Mouse (Mus musculus): ENCODE measurements around the gene Kcnj15.

Gene Kcnj15

DNA sequence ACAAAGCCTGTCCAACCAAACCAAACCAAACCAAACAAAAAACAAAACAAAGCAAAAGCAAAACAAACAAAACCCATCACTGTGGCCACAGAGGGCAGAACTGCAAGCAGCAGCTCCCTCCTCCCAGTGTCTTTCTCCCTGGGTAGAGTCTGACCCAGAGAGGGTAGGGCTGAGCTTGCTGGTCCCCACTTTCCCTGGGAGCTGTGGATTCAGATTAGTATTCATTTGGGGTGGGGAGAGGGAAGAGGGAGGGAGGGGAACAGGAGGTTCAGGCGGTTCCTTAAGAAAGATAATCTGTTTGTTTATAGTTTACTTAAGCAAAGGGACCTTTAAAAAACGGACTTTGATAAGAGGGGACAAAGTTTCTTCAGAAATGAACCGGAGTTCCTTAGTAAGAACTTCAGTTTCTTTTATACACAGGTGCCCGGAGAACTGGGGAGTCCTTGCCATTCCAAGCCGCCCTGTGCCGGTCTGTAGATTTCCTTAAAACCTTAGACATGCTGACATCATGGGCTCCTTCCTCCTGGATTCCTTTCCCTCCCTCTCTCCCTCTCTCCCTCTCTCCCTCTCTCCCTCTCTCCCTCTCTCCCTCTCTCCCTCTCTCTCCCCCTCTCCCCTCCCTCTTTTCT is at the start of gene Kcnj15:
Gene Kcnj15 (plus strand): TSS at position 293 of the 629 bp plus-strand sequence.
- no peak for DNase-seq (ENCODE audit: low read depth, low spot score)

DNA sequence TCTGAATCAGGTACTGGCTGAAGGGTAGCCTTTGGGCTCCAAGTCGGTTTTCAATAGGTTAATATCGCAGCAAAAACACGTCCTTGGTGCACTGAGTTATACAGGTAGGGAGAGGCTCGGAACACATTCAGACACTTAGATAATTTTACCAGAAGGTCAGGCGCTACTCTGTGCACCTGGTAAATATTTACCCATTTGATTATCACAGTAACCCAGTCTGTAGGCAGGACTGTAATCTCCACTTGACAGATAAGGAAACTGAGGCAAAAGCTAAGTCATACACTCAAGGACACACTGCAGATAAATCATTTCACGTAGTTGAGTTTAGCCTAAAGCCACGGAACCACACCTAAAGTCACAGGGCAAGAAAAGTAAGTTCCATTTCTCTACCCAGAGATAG is 49.1 kb upstream of the Kcnj15 start:
- no peak for DNase-seq (ENCODE audit: low read depth, low spot score)

DNA sequence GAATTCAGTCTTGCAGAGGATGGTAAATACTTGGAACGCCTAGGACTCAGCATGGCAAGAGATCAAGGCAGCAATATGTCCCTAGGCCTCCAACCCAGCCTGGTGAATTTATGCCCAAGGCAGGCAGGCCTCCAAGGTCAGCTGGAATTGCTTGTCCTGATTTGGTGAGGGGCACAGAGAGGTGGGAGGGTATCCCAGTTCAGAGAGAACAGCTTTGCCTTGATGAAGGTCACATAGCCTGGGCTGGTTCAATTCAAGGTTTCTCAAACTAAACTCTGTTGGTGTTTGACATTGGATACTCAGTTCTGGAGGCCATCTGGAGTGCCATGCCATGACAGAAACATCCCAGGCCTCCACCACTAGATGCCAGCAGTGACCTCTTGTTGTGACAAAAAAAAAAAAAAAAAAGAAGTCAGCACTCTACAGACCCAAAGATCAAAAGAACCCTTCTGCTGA is 48.3 kb upstream of the Kcnj15 start:
- DNase-seq (ENCODE audit: low read depth, low spot score): no peak

DNA sequence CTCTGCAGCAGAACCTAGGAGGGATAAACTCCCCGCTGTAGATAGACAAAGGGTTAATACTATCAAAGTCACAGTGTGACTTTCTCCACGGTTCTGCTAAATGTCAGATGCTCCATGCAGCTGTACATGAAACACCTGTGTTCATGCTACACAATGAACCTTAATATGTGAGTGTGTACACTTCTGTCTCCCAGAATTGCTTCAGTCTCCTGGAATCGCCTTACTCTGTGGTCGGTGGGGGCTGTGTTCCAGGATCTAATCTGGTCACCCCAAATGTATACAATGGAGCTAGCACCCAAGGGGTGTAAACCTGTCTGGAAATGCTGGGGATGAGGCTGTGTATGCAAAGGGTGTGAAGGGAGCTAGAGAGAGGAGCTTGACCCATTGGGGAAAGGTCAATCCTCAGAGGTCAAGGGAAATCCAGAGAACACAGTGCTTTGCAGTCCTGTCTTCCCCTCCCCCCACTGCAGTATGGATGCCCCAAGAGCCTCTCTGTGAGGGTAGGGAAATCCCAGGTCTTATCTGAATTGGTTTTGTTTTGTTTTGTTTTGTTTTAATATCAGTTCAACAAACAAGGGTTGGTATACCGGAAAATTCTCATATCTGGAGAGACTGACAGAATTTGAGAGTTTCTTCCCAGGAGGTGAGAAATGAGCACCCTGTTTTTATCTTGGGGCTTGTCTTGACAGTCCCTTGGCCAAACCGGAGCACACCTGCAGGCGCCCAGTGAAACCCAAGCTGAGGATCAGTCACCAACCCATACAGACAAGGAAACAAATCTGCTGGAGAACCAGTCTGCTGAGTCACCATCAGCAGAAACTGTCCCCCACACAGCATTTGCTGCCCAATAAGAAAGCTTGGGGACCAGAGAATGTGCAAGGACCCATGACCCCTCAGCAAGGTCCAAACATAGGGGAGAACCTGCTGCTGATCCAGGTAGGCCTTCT is 42.8 kb upstream of the Kcnj15 start:
- DNase-seq (ENCODE audit: low read depth, low spot score): no peak

DNA sequence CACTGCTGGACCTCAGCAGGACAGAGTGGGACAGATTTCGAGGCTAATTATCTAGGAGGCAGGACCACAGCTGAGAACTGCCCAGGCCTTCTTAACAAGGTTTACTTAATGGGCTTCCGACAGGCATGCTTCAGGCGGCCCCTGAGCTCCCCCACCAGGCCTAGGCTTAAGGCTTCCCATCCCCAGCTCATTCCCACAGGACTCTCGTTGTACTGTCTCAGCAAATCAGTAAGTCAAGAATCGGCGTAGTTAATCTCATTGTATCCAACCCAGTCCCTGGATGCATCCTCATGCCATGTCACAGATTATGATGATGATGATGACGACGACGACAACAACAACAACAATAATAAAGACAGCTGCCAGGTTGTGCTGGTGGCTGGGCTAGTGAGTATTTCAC is 41.6 kb upstream of the Kcnj15 start:
- no peak for DNase-seq (ENCODE audit: low read depth, low spot score)

DNA sequence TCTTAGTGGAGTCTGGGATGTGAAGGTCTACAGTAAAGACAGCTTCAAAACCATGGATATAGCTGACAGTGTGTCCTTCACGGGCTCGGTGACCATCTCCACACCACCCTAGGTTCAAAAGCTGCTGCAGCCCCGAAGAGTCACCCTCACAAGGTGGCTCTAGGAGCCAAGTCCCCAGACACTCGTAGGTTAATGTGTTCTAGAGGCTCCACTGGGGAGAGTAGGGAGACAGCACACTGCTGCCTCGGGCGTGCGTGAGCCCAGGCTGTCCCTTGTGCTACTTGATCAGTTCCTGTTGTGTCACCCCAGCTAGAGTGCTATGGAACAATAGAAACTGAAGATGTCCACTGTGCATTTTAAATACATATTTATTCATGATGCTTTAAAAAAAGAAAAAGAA is 41.0 kb upstream of the Kcnj15 start:
- no peak for DNase-seq (ENCODE audit: low read depth, low spot score)

DNA sequence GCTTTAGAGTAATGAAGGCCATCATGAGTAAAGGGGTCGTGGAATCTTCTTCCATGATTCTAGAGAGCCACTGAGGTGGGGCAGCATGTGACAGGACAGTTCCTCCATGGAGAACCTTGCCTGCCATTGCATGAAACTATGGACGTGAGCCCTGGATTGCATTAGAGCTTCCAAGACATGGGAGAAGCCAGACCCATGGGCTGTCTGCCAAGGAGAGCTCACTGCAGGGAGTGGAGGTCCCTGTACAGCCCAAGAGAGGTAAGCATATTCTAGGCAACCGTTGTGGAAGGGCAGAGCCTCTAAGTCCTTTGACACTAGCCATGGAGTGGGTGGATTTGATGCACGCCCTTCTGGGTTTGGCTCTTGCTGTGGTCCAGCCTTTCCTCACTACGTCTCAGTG is 40.5 kb upstream of the Kcnj15 start:
- no peak for DNase-seq (ENCODE audit: low read depth, low spot score)

DNA sequence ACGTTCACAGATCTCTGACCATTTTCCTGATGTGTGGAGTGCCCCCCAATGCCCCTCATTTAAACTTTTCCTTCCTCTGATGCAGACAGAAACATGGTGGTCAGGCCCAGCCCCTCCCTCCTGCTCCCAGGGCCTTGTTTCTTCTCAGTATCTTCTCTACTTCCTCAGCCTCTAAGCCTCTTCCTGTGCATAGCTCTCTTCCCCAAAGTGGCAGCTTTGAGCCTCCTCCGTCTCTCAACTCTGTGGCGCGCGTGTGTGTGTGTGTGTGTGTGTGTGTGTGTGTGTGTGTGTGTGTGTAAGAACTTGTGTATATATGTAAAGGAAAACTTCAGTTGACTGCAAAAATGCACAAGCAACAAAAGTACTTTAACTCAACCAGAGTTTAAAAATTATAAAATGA is 38.6 kb upstream of the Kcnj15 start:
- no peak for DNase-seq (ENCODE audit: low read depth, low spot score)

DNA sequence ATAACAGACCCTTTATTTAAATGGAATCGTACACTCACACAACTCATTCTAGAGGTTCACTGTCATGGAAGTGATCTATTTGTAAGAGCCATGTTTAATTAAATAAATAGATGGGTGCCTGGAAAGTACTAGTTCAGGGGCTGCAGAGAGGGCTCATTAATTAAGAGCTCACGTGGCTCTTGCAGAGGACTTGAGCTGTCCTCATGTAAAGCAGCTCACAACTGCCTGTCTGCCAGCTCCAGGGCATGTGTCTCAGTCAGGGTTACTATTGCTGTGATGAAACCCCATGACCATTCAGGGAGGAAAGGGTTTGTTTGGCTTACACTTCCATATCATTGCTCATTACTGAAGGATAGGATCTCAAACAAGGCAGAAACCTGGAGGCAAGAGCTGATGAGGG is 37.9 kb upstream of the Kcnj15 start:
- no peak for DNase-seq (ENCODE audit: low read depth, low spot score)

DNA sequence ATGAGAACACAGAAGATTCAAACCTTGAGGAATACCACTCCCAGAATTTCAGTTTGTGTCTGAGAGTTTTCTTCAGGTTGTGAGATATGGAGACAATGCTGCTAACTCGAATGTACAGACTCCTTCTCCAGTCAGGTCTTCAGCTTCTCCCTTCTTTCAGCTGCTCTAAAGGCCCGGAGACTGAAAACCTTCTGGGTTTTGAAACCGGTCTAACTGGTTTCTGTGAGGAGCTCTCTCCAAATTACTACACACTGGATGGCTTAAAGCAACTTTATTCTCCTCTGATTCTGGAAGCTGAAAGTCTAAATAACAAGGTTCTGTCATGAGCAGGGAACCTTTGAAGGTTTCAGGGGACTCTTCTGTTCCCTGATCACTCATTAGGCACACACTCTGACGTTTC is 36.3 kb upstream of the Kcnj15 start:
- DNase-seq (ENCODE audit: low read depth, low spot score): no peak

DNA sequence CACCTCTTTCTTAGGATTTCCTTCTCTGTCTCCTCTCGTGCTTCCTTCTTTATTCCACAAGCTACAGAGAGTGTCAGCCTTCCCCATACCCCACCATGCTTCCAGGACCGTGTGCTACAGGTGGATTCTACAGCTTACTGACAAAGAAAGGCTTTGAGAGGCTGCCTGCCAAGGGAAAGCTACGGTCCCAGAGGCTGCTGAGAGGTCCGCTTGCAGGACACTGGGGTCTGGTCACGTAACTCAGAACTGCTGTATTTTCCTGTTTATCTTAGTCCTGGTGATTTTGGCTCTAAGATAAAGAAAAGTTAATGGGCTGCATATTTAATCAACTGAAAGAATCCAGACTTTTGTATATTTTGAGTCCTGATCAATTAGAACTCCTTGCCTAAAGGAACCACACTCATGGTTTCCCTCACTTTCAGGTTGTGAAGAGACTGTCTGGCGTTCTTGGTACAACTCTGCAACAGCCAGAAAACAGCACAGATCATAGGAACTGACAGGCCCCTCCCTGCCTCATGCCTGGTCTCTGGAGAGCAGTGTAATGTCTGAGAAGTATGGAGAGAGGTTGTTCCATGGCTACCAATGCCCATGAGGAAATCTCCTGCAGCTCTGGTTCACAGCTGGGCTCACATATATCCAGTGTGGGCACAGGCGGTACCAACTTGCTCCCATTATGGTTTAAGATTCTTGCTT is 35.2 kb upstream of the Kcnj15 start:
- no peak for DNase-seq (ENCODE audit: low read depth, low spot score)

DNA sequence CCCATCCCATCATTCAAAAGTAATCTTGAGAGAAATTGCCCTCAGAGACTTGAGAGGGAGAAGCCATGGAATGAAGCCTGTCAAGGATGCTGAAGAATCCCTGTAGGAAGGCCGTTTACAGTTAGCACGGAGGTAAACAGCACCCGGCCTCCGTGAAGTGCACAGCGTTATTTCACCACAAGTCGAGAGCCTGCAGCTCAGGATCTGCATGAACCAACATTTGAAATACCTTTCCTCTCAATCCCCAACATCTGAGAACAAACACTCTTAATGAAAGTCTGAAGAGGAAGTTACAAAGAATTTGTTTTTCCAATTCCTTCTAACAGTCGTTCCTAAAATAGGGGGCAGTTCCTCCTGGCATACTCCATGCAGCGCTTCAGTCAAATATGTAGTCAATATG is 33.9 kb upstream of the Kcnj15 start:
- no peak for DNase-seq (ENCODE audit: low read depth, low spot score)

DNA sequence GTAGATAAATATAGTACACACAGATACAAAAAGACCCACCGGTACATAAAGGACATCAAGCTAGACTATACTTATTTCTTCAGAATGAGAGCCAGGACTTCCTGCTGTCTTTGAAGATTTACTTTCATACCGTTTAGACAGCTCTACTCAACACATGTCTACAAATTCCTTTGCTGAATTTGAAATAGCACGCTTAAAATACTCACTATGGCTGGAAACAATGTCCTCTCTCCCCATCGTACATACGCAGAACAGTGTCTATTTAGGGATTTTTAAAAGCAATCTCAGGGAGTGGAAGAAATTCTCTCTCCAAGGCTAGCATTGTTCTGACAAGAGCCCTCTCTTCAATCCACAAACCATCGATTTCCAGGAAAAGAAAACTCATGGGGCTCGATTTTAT is 32.1 kb upstream of the Kcnj15 start:
- DNase-seq (ENCODE audit: low read depth, low spot score): no peak

DNA sequence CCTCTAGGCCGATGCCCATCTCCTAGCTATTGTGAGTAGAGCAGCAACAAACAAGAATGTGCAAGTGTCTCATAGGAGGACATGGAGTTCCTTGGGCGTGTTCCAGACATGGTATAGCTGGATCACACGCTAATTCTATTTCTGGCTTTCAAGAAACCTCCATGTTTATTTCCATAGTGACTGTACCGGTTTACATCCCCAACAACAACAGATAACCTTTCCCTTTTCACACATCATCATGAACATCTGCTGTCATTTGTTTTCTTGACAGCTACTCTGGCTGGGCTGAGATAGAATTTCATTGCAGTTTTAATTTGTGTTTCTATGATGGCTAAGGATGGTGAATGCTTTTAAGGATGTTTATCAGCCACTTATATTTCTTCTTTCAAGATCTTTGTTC is 25.6 kb upstream of the Kcnj15 start:
- DNase-seq (ENCODE audit: low read depth, low spot score): no peak

DNA sequence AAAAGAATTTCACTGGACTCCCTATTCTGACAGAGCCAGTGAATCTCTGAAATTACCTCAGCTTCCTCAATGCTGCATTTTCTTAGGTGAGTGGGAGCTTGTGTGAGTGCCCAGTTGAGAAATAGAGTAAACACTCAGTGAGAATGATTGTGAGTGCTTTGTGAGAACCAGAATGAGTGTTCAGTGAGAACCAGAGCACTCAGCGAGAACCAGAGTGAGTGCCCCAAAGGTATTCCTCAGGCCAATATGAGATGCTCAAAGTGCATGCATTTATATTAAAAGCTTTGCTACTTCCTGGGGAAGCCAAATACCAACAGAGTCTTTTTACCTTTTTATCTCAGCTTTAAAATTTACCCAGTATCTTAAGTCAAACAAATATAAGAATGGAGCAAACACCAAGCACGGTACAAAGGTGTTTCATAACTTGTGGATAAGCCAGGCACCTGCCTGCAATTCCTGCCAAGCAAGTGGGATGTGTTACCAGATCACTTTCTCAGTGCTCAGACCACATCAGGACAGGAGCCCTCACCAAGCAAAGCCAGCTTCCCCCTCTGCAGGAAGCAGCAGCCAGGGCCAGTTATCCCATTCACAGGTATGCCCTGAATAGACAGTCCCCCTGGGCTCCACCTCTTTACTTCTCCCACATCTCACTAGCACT is 22.3 kb upstream of the Kcnj15 start:
- no peak for DNase-seq (ENCODE audit: low read depth, low spot score)

DNA sequence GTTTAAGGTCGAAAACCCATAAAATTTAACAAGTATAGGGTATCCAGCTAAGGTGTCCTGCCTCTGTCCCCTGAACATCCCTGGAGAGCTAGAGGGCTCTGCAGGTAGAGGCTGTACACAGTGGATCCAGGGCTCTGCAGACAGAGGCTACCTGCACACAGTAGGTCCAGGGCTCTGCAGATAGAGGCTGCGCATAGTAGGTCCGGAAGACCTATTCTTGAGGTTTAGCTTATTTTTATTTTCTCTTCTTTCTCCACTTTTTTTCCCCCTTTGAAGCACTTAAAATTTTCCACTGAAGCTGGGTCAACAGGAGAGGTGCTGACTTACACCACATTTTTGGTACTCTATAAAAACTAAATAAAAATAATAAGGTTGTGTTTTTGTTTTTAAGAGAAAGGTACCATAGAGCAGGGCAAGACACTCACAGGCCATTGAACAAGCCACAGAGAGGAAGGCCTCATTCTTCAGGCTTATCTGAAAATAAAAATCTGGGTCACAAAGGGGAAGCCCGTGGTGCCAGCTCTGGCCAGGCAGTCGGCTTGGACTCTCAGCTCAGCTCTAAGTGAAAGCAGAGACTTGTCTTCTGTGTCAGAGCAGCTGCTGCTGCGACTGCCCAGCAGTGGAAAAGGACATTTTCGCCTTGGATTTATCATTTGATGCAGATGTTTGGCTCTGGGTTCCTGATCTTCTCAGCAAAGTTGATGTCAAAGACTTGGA is 18.0 kb upstream of the Kcnj15 start:
- no peak for DNase-seq (ENCODE audit: low read depth, low spot score)

DNA sequence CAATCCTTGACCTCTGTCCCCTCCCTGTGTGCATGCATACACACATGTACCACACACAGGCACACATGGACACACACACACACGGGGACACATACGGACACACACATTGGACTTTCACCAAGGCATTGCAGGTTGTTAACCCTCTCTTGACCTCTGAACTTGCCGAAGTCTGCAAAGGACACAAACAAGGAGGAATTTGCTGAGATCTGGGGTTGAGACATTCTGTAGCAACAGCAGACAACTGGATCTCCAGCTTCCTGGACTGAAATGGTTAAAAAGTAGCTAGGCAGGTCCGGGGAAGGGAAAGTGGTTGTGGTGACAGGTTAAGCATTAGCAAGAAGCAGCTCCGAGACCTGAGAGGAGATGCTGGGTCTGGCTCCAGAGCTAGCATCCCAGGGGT is 16.7 kb upstream of the Kcnj15 start:
- no peak for DNase-seq (ENCODE audit: low read depth, low spot score)

DNA sequence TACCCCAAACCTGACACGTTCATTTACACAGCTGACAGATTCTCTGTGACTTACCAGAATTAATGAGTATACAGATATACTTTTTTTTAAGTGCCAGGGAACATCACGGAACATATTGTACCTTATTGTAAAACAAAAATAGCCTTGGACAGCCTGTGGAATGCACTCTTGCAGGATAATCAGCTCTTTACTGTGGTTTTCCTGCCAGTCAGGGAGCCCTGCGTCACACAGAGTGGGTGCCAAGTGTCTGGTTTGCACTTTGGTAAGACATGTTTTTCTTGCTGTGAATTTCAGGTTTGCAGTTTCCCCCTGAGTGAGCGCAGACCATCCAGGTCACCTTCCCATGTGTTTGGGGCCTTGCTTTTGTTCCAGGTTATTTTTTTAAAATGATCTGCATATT is 15.8 kb upstream of the Kcnj15 start:
- no peak for DNase-seq (ENCODE audit: low read depth, low spot score)

DNA sequence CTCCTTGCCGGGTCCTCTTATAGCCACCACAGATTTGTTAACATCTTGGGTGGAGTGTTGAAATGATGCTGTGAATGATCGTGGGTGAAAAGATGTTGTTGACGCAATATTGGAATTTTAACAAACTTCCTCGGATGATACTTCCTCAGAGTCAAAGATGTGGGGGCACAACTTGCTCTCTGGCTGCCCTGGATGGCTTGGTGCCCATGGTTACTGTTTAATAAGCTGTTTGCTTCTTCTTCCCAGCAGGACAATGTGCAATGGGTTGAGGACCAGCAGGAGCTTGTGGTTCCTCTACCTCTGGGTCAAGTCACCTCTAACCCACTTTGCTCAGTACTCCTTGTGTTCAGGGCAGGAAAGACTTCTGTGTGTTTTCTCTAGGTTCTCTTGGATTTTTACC is 15.2 kb upstream of the Kcnj15 start:
- DNase-seq (ENCODE audit: low read depth, low spot score): no peak

DNA sequence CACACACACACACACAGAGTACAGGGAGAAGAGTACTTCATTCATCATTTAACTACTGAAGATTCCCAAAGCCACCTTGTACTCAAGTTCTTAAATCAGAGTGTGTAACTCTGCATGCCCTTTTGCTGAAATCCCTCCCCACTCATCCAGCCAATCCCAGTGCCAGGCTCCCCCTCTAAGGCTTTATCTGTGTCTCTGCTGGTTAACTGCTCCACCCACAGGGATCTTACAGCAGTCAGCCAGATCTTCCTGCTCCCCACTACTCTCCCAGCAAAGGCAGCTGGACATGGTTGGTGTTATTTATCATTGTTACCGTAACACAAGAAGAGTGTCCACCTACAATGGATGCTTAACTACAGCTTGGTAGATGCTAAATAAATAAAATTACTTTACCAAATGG is 14.0 kb upstream of the Kcnj15 start:
- DNase-seq (ENCODE audit: low read depth, low spot score): no peak

DNA sequence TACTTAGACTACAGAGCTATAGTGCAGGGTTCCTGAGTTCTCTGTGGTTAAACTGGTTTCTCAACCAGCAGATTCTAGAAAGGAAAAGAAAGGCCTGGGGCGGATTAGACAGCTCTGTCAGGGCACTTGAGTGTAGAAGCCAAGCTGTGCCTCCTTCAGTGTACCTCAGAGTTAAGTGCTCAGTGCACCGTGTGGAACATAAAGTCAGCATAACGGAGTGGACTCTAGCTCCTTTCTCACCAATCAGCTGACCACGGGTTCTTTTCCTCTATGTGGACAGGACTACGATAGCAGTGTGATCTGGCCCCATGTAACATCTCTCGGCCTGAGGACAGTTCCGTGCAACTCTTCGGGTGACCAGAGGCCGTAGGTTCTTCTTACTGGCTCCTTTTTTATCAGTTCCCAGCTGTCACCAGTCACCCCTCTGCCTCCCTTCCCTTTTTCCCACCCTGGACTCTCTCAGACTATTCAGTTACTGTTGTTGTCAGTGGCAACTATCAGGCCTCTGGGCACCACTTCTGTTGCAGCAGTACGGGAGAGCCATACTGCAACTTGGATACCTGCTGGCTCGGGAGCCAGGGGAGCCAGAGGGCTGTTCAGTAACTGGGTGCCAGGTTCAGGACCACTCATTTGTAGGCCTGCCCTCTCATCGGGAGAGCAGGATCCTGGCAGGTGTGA is 12.6 kb upstream of the Kcnj15 start:
- no peak for DNase-seq (ENCODE audit: low read depth, low spot score)

Data from retina, postnatal 7 days (tissue).